Mouse (Mus musculus) testis, adult 2 months (tissue): ENCODE data around the gene Cdc14a. TPM values are rescaled to one million over a fixed set of nuclear protein-coding genes. Genes with fewer than 3 reads are reported as not detected.

Source experiments
- H3K27ac ChIP-seq: fragments of 200-500 bp; 2 replicates; pipeline ENCODE4 v1.5.1; 2012; ENCODE audit warnings: low read depth, low read length; ENCODE audit not compliant: control insufficient read depth, insufficient read depth
- H3K27me3 ChIP-seq: fragments of 200-500 bp; 2 replicates; pipeline ENCODE4 v1.6.1; 2012; ENCODE audit warnings: mild to moderate bottlenecking, low read length, moderate library complexity; ENCODE audit not compliant: control insufficient read depth, insufficient read depth
- H3K36me3 ChIP-seq: fragments of 200-500 bp; 2 replicates; pipeline ENCODE4 v1.6.1; 2012; ENCODE audit warnings: mild to moderate bottlenecking, low read length; ENCODE audit not compliant: control insufficient read depth, insufficient read depth
- H3K4me1 ChIP-seq: fragments of 200-500 bp; 2 replicates; pipeline ENCODE4 v1.6.1; 2012; ENCODE audit warnings: low read length; ENCODE audit not compliant: control insufficient read depth, insufficient read depth
- H3K4me3 ChIP-seq: fragments of 200-500 bp; 2 replicates; pipeline ENCODE4 v1.5.1; 2012; ENCODE audit warnings: low read depth, mild to moderate bottlenecking, low read length, moderate library complexity, mixed read lengths; ENCODE audit not compliant: control insufficient read depth
- CTCF ChIP-seq: fragments of 200-500 bp; IDR thresholded peaks from 2 replicates; pipeline ENCODE4 v1.5.1; 2012; ENCODE audit warnings: low read depth, mild to moderate bottlenecking, inconsistent platforms, low read length, moderate library complexity; ENCODE audit not compliant: control insufficient read depth, insufficient read depth, insufficient replicate concordance
- POLR2A ChIP-seq: fragments of 200-500 bp; IDR thresholded peaks from 2 replicates; pipeline ENCODE4 v1.6.1; 2012; ENCODE audit warnings: low read depth, mild to moderate bottlenecking, inconsistent platforms, low read length, moderate library complexity; ENCODE audit not compliant: control insufficient read depth
- polyA plus RNA-seq: library from polyadenylated mRNA; depleted of rRNA; stranded (reverse); fragments of >200 nt; gene quantifications from 2 replicates; pipeline ENCODE4 v1.2.3, GENCODE M21; 2012

The Cdc14a gene
- polyA plus RNA-seq, 1 experiment, result 64.6 TPM

DNA sequence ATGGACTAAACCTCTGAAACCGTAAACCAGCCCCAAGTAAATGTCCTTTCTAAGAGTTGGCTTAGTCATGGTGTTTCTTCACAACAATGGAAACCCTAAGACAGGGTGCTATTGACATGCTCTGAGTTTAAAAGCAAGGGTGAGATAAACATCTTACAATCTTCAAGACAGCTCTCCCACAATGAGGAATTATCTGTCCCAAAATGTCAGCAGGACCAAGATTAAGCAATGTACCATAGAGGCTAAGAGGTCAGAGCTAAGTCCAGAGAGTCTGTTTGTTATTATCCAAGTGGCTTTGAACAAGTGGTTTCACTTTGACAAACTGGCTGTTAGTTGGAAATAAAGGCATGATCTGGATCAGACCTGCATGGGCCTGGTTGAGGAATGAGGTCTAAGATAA is 159.9 kb downstream of the Cdc14a start:
- no peak for TF ChIP-seq CTCF
- no peak for TF ChIP-seq POLR2A
- Histone ChIP-seq H3K4me3 (no peak overlapping the region), H3K4me1 (no peaks in the 10 kb centered on the region), H3K27me3 (no peaks in the 10 kb centered on the region), H3K36me3 (no peaks in the 10 kb centered on the region), H3K27ac (no peak overlapping the region)

GRCm38 (mm10) chr3:116263061-116263460 is 160.8 kb downstream of the Cdc14a start:
- H3K27ac ChIP-seq, result no peak overlapping the region
- TF ChIP-seq POLR2A, result no peak
- no peak overlapping the region for H3K4me3 ChIP-seq

GRCm38 (mm10) chr3:116256104-116256503 is 167.7 kb downstream of the Cdc14a start:
- Histone ChIP-seq H3K4me3 (no peak overlapping the region), H3K36me3 (no peaks in the 10 kb centered on the region), H3K27me3 (no peaks in the 10 kb centered on the region), H3K4me1 (no peaks in the 10 kb centered on the region; the same call in none of the 2 replicates), H3K27ac (no peak overlapping the region)
- TF ChIP-seq CTCF, result no peak

More at GRCm38 (mm10) chr3:116263061-116263460, 160.8 kb downstream of the Cdc14a start:
- no peaks in the 10 kb centered on the region for H3K27me3 ChIP-seq
- no peaks in the 10 kb centered on the region for H3K4me1 ChIP-seq
- H3K36me3 ChIP-seq, result no peaks in the 10 kb centered on the region

GRCm38 (mm10) chr3:116253077-116253531 is 170.7 kb downstream of the Cdc14a start, which contains the start of gene Gpr88:
Gene Gpr88, minus strand, starts transcription at chr3:116253503.
- Histone ChIP-seq H3K27me3 (no peaks in the 10 kb centered on the region), H3K27ac (no peak within 1 kb of the TSS), H3K4me1 (no peaks in the 10 kb centered on the region; the same call in none of the 2 replicates), H3K36me3 (no peaks in the 10 kb centered on the region), H3K4me3 (peak within 1 kb of the TSS; percentile 56)
- no peak for TF ChIP-seq CTCF
- no peak for TF ChIP-seq POLR2A

GRCm38 (mm10) chr3:116252255-116253040 is 171.4 kb downstream of the Cdc14a start:
- H3K27ac ChIP-seq, result no peak overlapping the region

DNA sequence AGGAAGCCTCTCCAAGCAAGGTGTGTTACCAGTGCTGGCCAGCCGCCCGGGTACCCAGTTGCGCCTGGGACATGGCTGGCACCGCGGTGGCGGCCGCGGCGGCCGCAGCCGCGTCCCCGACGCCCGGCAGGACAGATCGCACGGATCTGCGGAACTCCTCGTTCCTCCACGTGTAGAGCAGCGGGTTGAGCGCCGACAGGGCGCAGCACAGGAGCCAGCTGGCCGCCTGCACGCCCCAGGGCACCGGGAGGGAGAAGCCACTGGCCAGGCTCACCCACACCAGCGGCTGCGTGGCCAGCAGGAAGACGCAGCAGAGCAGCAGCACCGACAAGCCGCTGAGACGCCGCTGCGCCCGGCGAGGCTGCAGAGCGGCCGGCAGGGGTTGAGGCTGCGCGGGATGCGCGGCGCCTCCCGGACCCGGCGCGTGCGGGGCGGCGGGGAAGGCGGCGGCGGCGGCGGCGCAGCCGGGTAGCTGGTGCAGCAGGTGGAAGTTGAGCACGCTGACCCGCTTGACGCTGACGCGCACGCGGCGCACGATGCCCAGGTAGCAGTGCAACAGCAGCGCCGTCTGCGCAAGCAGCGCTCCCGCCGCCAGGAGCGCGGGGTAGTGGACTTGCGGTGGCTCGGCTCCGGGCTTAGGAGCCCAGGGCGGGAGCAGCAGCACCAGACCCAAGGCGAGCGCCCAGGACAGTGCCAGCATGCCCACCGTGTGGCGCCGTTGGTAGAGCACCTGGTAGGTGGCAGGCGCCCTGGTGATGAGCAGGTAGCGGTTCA is 172.2 kb downstream of the Cdc14a start:
- Histone ChIP-seq H3K4me3 (peak overlapping the region; percentile 56), H3K27me3 (no peaks in the 10 kb centered on the region), H3K4me1 (no peaks in the 10 kb centered on the region; the same call in none of the 2 replicates), H3K36me3 (no peaks in the 10 kb centered on the region), H3K27ac (no peak overlapping the region)
- no peak for TF ChIP-seq POLR2A
- no peak for TF ChIP-seq CTCF

More at GRCm38 (mm10) chr3:116252255-116253040, 171.4 kb downstream of the Cdc14a start:
- no peaks in the 10 kb centered on the region for H3K27me3 ChIP-seq
- TF ChIP-seq CTCF, result no peak
- TF ChIP-seq POLR2A, result no peak
- peak overlapping the region; percentile 56 for H3K4me3 ChIP-seq
- H3K36me3 ChIP-seq, result no peaks in the 10 kb centered on the region
- no peaks in the 10 kb centered on the region; the same call in none of the 2 replicates for H3K4me1 ChIP-seq

DNA sequence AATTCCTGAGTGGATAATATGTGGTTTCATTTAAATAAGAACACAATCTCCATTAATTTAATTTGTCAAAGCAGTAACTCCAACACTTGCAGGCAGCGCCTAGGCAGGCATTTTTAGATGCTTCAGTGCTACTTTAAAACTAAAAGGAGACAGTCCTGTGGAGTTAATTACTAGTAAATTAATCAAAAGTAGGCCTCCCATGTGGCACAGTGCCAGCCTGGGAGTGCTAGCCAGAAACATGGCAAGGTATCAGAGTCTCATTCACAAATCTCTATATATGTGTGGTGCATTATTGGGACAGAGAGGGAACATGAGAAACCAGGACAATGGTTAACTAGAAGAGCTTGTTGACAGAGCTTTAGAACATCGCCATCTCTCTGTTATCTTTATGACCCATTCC is 174.8 kb downstream of the Cdc14a start:
- no peaks in the 10 kb centered on the region for H3K36me3 ChIP-seq
- H3K4me1 ChIP-seq, result no peaks in the 10 kb centered on the region; the same call in none of the 2 replicates
- TF ChIP-seq CTCF (no peak), POLR2A (no peak)
- H3K4me3 ChIP-seq, result no peak overlapping the region
- H3K27me3 ChIP-seq, result no peaks in the 10 kb centered on the region
- no peak overlapping the region for H3K27ac ChIP-seq
